Mouse (Mus musculus): ENCODE data around the gene Pdxk. TPM values are rescaled to one million over a fixed set of nuclear protein-coding genes. Genes with fewer than 3 reads are reported as not detected.
"Not testable (repeated sequence)": the region's sequence is repeated elsewhere in the genome, so short reads cannot be mapped to it uniquely, and the experiment has no call there.

The Pdxk gene
- polyA plus RNA-seq, 2 experiments from 2014 or later: 8.9 to 16.5 TPM

GRCm38 (mm10) chr10:78414936-78415335, 49.8 kb downstream of the Pdxk start:
- ATAC-seq: not testable (repeated sequence)

GRCm38 (mm10) chr10:78413152-78413520, 51.6 kb downstream of the Pdxk start:
- ATAC-seq: no peak

DNA sequence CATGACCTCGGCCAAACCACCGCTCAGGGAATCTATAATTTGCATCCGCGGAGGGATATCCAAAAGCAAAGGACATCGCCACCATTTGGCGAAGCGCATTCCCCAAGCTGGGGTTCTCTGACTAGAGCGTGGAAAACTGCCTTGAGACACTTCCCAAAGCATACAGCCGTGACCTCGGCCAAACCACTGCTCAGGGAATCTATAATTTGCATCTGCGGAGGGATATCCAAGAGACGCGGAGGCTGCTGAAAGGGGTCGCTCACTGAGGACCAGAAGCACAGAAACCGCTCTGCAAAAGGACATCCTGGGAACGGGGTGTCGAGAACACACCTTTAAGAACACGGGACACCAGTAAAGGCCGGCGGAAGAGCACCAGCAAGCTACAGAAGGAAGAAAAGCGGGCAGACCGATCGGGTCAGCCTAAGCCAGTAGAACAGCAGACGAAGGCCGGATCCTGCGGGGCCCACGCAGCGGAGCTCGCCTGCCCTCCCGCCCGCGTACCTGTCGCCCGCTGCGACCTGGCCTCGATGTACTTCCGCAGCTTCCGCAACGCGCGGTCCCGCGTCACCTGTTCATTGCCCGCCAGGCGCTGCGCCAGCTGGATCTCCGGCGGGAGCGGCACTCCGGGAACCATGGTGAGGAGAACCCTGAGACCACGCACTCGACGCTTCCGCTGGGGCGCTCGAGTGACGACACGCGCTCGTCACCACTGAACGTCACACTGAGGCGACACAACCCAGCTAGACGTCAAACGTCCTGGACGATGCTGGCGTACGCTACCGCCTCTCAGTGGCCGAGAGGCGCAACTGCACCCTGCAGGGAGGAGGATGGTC, 52.2 kb downstream of the Pdxk start, which contains the start of gene Rrp1:
Gene Rrp1 (minus strand): TSS at position 725 of the 833 bp plus-strand sequence.
- peak; percentile 98 for ATAC-seq

GRCm38 (mm10) chr10:78411851-78412250, 52.9 kb downstream of the Pdxk start:
- ATAC-seq: no peak

DNA sequence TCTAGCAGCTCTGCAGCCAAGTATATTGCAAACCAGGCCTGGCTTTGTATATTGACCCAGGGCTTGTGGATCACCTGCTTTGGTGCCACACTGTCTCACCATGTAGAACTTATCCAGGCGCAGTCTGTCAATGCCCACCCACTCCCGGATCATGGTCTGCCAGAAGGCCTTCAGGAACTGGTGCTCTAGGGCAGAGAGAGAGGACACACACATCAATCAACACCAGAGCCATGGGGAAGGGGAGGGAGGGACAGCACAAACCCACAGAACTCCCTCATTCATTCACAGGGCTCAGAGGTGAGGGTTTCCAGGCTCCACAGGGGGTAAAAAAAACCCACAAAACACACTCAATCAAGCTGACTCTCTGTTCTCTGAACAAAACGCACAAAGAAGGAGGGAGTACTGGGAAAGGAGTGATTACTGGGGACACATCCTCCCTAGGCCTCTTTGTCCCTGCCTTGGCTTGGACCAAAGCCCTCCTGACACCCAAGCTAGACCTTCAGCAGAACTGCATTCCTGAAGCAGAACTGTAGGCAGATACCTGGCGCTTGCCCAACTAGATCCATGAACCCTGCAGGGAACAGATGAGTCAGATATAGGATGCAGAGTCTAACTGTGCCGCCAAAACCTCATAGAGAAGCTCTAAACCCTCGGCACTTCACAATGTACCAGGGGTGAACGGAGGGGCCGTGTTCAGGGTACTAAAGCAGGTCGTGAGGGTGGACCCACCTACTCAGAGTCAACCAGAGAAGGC, 55.6 kb downstream of the Pdxk start:
- ATAC-seq: no peak

DNA sequence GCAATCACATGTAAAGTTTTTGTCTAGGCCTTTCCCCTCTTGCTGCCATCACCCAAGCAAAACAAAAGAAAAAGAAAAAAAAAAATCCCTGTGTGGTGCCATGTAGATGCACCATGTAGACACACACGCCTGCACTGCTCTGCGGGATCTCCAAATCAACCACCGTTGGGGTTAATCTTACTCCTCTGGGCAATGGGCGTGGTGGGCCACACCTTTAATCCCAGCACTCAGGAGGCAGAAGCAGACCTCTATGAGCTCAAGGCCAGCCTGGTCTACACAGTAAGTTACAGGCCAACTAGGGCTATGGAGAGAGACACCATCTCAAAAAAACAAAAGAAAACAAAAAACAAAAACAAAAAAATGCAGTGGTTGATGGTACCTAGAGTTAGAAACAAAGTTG, 57.6 kb downstream of the Pdxk start:
- no peak for ATAC-seq

DNA sequence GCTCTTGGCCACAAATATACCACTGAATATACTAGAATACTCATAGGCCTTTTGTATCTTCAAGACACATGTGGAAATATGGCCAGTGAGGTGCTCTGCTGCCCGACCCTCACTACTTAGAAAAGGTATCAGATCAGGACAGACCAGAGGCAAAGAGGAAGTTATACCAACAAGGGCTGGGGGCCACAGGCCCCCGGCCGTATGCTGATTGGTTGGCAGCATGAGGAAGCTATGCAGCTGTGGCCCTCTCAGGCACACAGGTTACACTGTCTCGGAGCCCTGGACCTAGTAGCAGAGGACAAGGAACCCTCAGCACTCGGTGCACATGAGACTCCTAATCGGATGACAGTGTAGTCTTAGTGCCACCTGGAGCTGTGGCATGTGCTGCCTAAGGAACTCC, 58.6 kb downstream of the Pdxk start:
- ATAC-seq: no peak

DNA sequence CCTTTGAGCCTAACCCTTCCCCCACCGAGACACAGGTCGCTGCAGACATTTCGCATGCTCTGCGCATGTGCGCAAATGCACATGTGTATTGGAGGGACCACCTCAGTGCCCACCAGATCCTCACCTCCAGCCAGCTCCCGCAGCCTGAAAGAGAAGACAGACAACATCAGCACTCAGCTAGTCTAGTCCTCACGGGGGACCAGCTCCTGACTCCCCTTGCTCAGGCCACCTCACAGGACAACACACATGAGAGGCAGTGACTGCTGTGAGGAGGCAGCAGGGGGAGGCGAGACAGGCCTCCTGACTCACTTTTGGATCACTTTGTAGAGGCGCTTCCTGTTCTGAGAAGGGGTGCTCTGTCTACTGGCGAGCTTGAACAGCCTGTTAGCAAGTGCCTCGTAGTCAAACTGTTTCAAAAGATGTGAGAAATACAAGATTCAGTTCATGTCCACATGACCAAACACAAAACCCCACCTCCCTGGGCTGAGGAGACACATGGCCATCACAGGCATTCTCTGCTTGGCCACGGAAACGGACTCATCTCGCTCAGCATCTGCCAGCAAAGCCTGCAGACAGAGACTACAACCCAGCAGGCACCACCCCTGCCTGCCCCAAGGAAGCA, 62.4 kb downstream of the Pdxk start:
- ATAC-seq: peak; percentile 68

GRCm38 (mm10) chr10:78401127-78401526, 63.6 kb downstream of the Pdxk start:
- ATAC-seq: no peak

DNA sequence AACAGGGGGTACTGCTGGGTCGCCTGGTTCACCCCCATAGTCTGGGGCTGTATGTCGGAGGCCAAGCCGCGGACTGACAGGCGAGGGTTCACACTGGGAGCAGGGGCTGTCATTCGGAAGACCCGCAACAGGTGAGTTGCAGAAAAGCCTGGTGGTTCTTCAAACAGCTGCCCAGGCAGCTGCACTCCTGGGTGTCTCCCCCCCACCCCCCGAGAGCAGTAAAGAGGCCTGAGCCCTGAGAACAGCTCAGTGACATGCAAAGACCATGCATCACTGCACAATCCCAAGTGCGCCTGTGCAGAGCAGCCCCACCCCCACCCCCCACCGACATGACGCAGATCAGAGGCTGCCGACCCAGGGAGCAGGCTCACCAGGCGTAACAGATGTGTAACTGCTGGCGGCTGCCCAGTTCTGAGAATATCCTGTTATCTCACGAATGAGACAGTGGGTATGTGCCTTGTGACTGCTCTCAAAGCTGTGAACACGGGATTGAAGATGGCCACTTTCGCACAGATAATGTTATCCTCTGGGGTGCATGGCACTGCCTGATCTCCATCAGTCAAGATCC, 65.6 kb downstream of the Pdxk start:
- ATAC-seq: peak; percentile 76

- no peak for ATAC-seq
Measured at GRCm38 (mm10) chr10:78396625-78396885, 68.2 kb downstream of the Pdxk start.

DNA sequence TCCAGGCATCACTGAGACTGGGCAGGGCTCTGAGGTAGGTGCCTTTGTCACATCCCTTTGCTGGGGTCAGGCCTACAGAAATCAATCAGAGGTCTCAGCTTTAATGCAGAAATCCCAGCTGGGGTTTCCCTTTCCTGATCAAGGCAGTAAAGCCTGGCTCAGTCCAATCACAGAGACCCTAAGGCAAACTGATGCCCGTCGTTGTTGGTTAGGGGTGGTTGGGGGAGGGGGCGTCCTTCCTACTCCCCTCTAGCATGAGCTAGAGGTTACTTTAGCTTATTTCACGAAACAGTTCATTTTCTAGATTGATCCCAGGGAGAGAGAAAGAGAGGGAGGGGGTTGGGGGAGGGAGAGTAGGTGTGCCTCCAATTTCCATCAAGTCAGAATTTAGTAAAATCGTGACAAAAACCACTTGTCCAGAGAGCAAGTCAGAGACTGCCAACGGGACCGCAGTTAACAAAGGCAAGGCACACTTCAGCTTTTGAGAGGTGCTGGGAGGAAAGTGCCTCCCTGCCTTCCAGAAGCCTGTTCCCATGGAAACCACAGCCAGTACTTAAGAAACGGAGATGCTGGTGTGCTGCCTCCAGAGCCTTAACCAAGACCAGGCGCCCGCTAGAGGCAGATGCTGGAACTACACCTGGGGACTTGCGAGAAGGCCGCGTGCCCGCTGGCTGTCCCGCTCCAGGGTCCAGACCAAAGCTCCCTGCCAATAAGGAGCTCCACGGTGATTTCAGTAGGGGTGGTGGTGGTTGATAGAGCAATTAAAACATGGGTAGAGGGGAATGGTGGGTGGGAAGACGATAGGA, 68.8 kb downstream of the Pdxk start:
- peak; percentile 64 for ATAC-seq

GRCm38 (mm10) chr10:78395377-78395776, 69.4 kb downstream of the Pdxk start:
- no peak for ATAC-seq

- peak; percentile 74 for ATAC-seq
Measured at GRCm38 (mm10) chr10:78392072-78392471, 72.7 kb downstream of the Pdxk start.

GRCm38 (mm10) chr10:78390982-78391470, 73.7 kb downstream of the Pdxk start:
- ATAC-seq: no peak

GRCm38 (mm10) chr10:78388216-78388980, 76.4 kb downstream of the Pdxk start:
- ATAC-seq: no peak

Other genes with a start within 250 kb of the Pdxk start
- 1 to 10 TPM; 4.9 to 9.0 TPM for gene Trappc10, start 220.3 kb downstream of the Pdxk start, polyA plus RNA-seq (2017; shearing (Covaris generic))
- gene Agpat3, start 112.5 kb downstream of the Pdxk start, polyA plus RNA-seq (2017; shearing (Covaris generic)): 100 to 1,000 TPM in 1 of 2 experiments, 10 to 100 TPM in 1; 94.4 to 115 TPM
- 100 to 1,000 TPM; 107 to 148 TPM for gene Rrp1, start 51.9 kb downstream of the Pdxk start, polyA plus RNA-seq (2017; shearing (Covaris generic))
- gene Cstb, start 39.3 kb downstream of the Pdxk start, polyA plus RNA-seq (2017; shearing (Covaris generic)): 100 to 1,000 TPM; 146 to 147 TPM
- not detected for gene Olfr1358, start 52.5 kb upstream of the Pdxk start, polyA plus RNA-seq (2017; shearing (Covaris generic))
- 100 to 1,000 TPM in 1 of 2 experiments, 10 to 100 TPM in 1; 64.8 to 130 TPM for gene Ilvbl, start 109.4 kb upstream of the Pdxk start, polyA plus RNA-seq (2017; shearing (Covaris generic))
- gene Syde1, start 127.0 kb upstream of the Pdxk start, polyA plus RNA-seq (2017; shearing (Covaris generic)): 1 to 10 TPM; 1.9 to 2.7 TPM
- not detected for gene Olfr1357, start 153.1 kb upstream of the Pdxk start, polyA plus RNA-seq (2017; shearing (Covaris generic))